Mouse (Mus musculus) erythroblast, embryonic 14.5 days (primary cell): ENCODE measurements around the gene Pyroxd1.

ENCODE experiments used
- GATA1 ChIP-seq: IDR thresholded peaks from 2 replicates; pipeline ENCODE4 v1.6.1; 2012; ENCODE audit warnings: low read length, inconsistent platforms, mixed read lengths
- TAL1 ChIP-seq: IDR thresholded peaks from 3 replicates; pipeline ENCODE4 v1.6.1; 2012; ENCODE audit warnings: low read length, inconsistent platforms, mixed read lengths

- no peak for TF ChIP-seq GATA1
- no peak for TF ChIP-seq TAL1
These were observed 39.1 kb downstream of the Pyroxd1 start for GRCm38 (mm10) chr6:142384521-142384920.
